Mouse (Mus musculus) retina, adult 2 months (tissue): ENCODE data around the gene Olfr1467.

Experiments used
- DNase-seq: peaks from one replicate; pipeline ENCODE4 v3.0.0-alpha.2; 2012; ENCODE audit warnings: low read depth, low spot score

Gene Olfr1467

DNA sequence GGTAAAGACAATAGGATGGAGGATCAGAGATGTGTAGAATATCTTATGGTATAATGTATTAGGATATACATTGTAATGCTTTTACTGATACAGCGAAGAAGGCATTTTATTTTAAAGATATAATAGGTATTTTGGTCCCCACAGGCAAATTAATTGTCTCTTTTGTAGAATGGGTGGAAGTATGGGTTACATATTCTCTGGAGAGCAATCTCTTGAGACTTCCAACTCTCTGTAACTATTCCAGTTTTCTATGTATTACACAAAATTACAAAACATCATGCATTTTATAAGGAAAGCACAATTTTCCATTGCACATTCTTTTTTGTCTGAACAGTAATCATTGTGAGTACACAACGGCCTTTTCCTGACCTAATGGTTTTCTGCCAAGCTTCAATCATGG lies at the start of gene Olfr1467:
Olfr1467 (plus strand) TSS at position 301 of the 400 bp plus-strand sequence.
- no peak for DNase-seq

DNA sequence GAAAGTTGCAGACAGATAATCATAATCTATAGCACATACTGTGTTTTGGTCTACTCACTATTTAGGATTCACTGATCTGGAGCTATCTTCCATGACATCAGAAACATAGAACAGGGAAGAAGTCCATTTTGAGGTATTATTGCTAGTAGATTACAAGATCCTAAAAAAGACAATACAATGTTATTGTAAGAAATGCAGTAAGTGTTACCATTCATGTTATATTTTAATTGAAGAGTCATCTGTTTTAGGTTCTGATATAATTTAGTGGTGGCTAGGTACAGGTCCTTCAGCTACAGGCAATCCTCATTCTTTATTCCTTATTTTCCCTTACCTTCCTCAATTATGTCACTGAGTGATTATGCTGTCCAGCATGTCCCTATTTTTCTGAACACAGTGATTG lies 46.6 kb upstream of the Olfr1467 start, which contains the start of gene Olfr1465:
Olfr1465 (minus strand) TSS at position 101 of the 400 bp plus-strand sequence.
- DNase-seq, result no peak

DNA sequence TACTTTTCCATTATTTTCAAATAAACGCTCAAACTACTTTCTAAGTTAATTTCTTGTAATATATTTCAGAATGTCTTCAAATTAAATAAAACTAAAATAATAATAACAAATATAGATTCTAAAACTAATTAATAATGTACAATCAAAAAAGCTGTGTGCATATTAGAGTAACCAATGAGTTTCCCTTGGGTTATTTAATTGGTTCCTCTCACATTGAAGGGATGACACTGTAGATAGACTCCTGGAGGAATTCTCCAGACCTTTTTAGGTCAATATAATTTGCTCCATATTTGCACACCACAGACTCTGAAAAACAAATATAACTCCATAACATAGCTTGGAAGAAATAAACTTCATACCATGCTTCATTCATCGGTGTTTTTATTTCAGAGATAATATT lies 23.5 kb upstream of the Olfr1467 start, which contains the start of gene Olfr1466:
Olfr1466 (plus strand) TSS at position 301 of the 400 bp plus-strand sequence.
- no peak for DNase-seq

- DNase-seq, result no peak
These were observed 45.5 kb downstream of the Olfr1467 start, which contains the start of gene Olfr1469 for GRCm38 (mm10) chr19:13407549-13407948. Gene Olfr1469 (plus strand): TSS chr19:13407849.
